Mouse (Mus musculus) stomach, postnatal 0 days (tissue): ENCODE data around the gene Grm8.

Experiments
- CTCF ChIP-seq: IDR thresholded peaks from 2 replicates; pipeline ENCODE4 v1.5.1; 2016; ENCODE audit warnings: antibody characterized with exemption, low read depth, mild to moderate bottlenecking, moderate library complexity
- EP300 ChIP-seq: optimal IDR thresholded peaks from 2 replicates; pipeline ENCODE3; 2016; ENCODE audit warnings: antibody characterized with exemption

GRCm38 (mm10) chr6:27967037-27967436, 167.9 kb downstream of the Grm8 start:
- TF ChIP-seq EP300 = no peak
- TF ChIP-seq CTCF = no peak
